Mouse (Mus musculus) spleen, adult 2 months (tissue): ENCODE measurements around the gene Usp2. TPM values are rescaled to one million over a fixed set of nuclear protein-coding genes. Genes with fewer than 3 reads are reported as not detected.

Experiments
- DNase-seq, 2 experiments: peaks; one replicate each; pipeline versions ENCODE4 v3.0.0 to v3.0.0-alpha.2; 2012 to 2021; ENCODE audit warnings: low spot score in 2 of 2, low read depth in 1 of 2
- H3K27ac ChIP-seq: fragments of 200-500 bp; 2 replicates; pipeline ENCODE4 v1.5.1; 2012; ENCODE audit warnings: low read length, inconsistent platforms; ENCODE audit not compliant: insufficient read depth
- H3K27me3 ChIP-seq: fragments of 200-500 bp; 2 replicates; pipeline ENCODE4 v1.6.1; 2012; ENCODE audit warnings: mild to moderate bottlenecking, moderate library complexity, low read length, inconsistent platforms; ENCODE audit not compliant: control insufficient read depth, insufficient read depth
- H3K36me3 ChIP-seq: fragments of 200-500 bp; 2 replicates; pipeline ENCODE4 v1.6.1; 2012; ENCODE audit warnings: mild to moderate bottlenecking, low read length, inconsistent platforms; ENCODE audit not compliant: control insufficient read depth, insufficient read depth
- H3K4me1 ChIP-seq: fragments of 200-500 bp; 2 replicates; pipeline ENCODE4 v1.6.1; 2011; ENCODE audit warnings: inconsistent platforms; ENCODE audit not compliant: control insufficient read depth, insufficient read depth, insufficient read length
- H3K4me3 ChIP-seq: fragments of 200-500 bp; 2 replicates; pipeline ENCODE4 v1.5.1; 2011; ENCODE audit warnings: mild to moderate bottlenecking, inconsistent platforms; ENCODE audit not compliant: insufficient read depth, insufficient read length; ENCODE audit errors: extremely low read depth
- CTCF ChIP-seq: fragments of 200-500 bp; IDR thresholded peaks from 2 replicates; pipeline ENCODE4 v1.5.1; 2011; ENCODE audit warnings: mild to moderate bottlenecking, inconsistent platforms; ENCODE audit not compliant: insufficient read depth, insufficient read length, insufficient replicate concordance; ENCODE audit errors: extremely low read depth
- POLR2A ChIP-seq: fragments of 200-500 bp; IDR thresholded peaks from 2 replicates; pipeline ENCODE4 v1.6.1; 2011; ENCODE audit warnings: low read depth, low read length, inconsistent platforms
- WGBS: fragments of 180-500 bp; shearing (Covaris S2); methylation state at CpG from one replicate; pipeline ENCODE4 v1.1.7; 2018; 5-methylcytosine and 5-hydroxymethylcytosine counted together
- polyA plus RNA-seq: library from polyadenylated mRNA; depleted of rRNA; stranded (reverse); fragments of >200 nt; gene quantifications from 2 replicates; pipeline ENCODE4 v1.2.3, GENCODE M21; 2012

Usp2 gene
- polyA plus RNA-seq, 1 experiment, result 0.65 TPM

GRCm38 (mm10) chr9:44095781-44096180 lies 29.0 kb downstream of the Usp2 start:
- no peak overlapping the region for H3K27ac ChIP-seq
- WGBS, result 81% methylated on average over 9 of the region's 9 CpGs
- no peak for TF ChIP-seq POLR2A
- TF ChIP-seq CTCF, result no peak
- H3K36me3 ChIP-seq, result no peaks in the 10 kb centered on the region
- DNase-seq, result no peak
- H3K4me1 ChIP-seq, result peaks cover 8% of the 10 kb centered on the region; the same call in 1 of the 2 replicates
- H3K27me3 ChIP-seq, result no peaks in the 10 kb centered on the region
- no peak overlapping the region for H3K4me3 ChIP-seq

GRCm38 (mm10) chr9:44096536-44096935 lies 29.7 kb downstream of the Usp2 start:
- no peak overlapping the region for H3K27ac ChIP-seq
- TF ChIP-seq CTCF, result no peak
- TF ChIP-seq POLR2A, result no peak
- no peaks in the 10 kb centered on the region for H3K36me3 ChIP-seq
- no peak overlapping the region for H3K4me3 ChIP-seq
- DNase-seq, result no peak
- H3K4me1 ChIP-seq, result peaks cover 8% of the 10 kb centered on the region; the same call in 1 of the 2 replicates
- 84% methylated on average over 9 of the region's 9 CpGs for WGBS
- H3K27me3 ChIP-seq, result no peaks in the 10 kb centered on the region

- Histone ChIP-seq H3K36me3 (no peaks in the 10 kb centered on the region), H3K4me3 (no peak within 1 kb of the TSS), H3K27me3 (no peaks in the 10 kb centered on the region), H3K4me1 (no peaks in the 10 kb centered on the region), H3K27ac (no peak within 1 kb of the TSS)
- WGBS, result 95% methylated on average over 9 of the region's 9 CpGs
- TF ChIP-seq POLR2A (no peak), CTCF (no peak)
- DNase-seq, result no peak
Measured at GRCm38 (mm10) chr9:44101490-44101889, 34.7 kb downstream of the Usp2 start, which contains the start of gene Mfrp. Gene Mfrp (plus strand): TSS chr9:44101729.

GRCm38 (mm10) chr9:44104881-44105280 lies 38.1 kb downstream of the Usp2 start:
- no peaks in the 10 kb centered on the region; the same call in 1 of the 2 replicates for H3K36me3 ChIP-seq
- no peaks in the 10 kb centered on the region for H3K27me3 ChIP-seq
- DNase-seq, result no peak
- no peak overlapping the region for H3K27ac ChIP-seq
- no peaks in the 10 kb centered on the region; the same call in 1 of the 2 replicates for H3K4me1 ChIP-seq
- H3K4me3 ChIP-seq, result no peak overlapping the region
- 91% methylated on average over 7 of the region's 7 CpGs for WGBS
- TF ChIP-seq CTCF (no peak), POLR2A (no peak)

GRCm38 (mm10) chr9:44105781-44106180 lies 39.0 kb downstream of the Usp2 start:
- no peaks in the 10 kb centered on the region; the same call in 1 of the 2 replicates for H3K4me1 ChIP-seq
- H3K27me3 ChIP-seq, result no peaks in the 10 kb centered on the region
- H3K4me3 ChIP-seq, result no peak overlapping the region
- TF ChIP-seq CTCF (no peak), POLR2A (no peak)
- DNase-seq, result no peak
- WGBS, result 82% methylated on average over 10 of the region's 10 CpGs
- H3K36me3 ChIP-seq, result no peaks in the 10 kb centered on the region; the same call in 1 of the 2 replicates
- no peak overlapping the region for H3K27ac ChIP-seq

- TF ChIP-seq POLR2A, result no peak
- no peak for TF ChIP-seq CTCF
- no peak overlapping the region for H3K4me3 ChIP-seq
- 93% methylated on average over 7 of the region's 7 CpGs for WGBS
- H3K27me3 ChIP-seq, result no peaks in the 10 kb centered on the region
- no peak overlapping the region for H3K27ac ChIP-seq
- H3K36me3 ChIP-seq, result no peaks in the 10 kb centered on the region; the same call in 1 of the 2 replicates
- no peaks in the 10 kb centered on the region; the same call in 1 of the 2 replicates for H3K4me1 ChIP-seq
- DNase-seq, result no peak
Measured at GRCm38 (mm10) chr9:44106182-44106581, 39.4 kb downstream of the Usp2 start.

GRCm38 (mm10) chr9:44106596-44106995 lies 39.8 kb downstream of the Usp2 start:
- no peak overlapping the region for H3K27ac ChIP-seq
- H3K4me3 ChIP-seq, result no peak overlapping the region
- no peaks in the 10 kb centered on the region; the same call in 1 of the 2 replicates for H3K4me1 ChIP-seq
- no peaks in the 10 kb centered on the region; the same call in 1 of the 2 replicates for H3K36me3 ChIP-seq
- no peak for DNase-seq
- 96% methylated on average over 4 of the region's 4 CpGs for WGBS
- no peaks in the 10 kb centered on the region for H3K27me3 ChIP-seq
- TF ChIP-seq POLR2A (no peak), CTCF (no peak)
